Mouse (Mus musculus): ENCODE measurements around the gene Zic1.

Zic1 gene

GRCm38 (mm10) chr9:91353551-91354433 is 11.8 kb downstream of the Zic1 start:
- in situ Hi-C loops (cut with MboI, MseI): no loop called here

GRCm38 (mm10) chr9:91352786-91353185 is 12.8 kb downstream of the Zic1 start:
- in situ Hi-C loops (cut with MboI, MseI): no loop called here

- in situ Hi-C loops (cut with MboI, MseI): no loop called here
Measured at GRCm38 (mm10) chr9:91351961-91352411, 13.6 kb downstream of the Zic1 start.

- in situ Hi-C loops (cut with MboI, MseI): no loop called here
Measured at GRCm38 (mm10) chr9:91351361-91351760, 14.2 kb downstream of the Zic1 start.

GRCm38 (mm10) chr9:91350861-91351291 is 14.7 kb downstream of the Zic1 start:
- in situ Hi-C loops (cut with MboI, MseI): no loop called here

- in situ Hi-C loops (cut with MboI, MseI): no loop called here
Measured at GRCm38 (mm10) chr9:91350211-91350791, 15.3 kb downstream of the Zic1 start.

DNA sequence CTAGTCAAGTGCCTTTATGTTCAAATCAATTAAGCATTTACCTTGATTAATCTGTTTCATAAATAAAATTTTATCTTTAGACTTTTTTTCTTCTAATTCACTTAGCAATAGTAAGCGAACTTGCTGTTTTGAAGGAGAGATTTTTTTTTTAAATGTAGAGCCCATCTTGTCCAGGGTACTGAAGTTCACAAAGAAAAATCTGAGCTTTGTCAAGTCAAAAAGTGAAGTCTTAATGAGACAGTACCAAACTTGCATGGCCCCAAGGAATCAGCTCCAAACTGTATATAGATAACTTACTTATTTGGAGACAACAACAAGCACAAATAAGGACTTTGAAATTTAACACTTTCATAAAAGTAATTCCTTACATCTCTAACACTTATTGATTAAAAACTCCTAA is 16.9 kb downstream of the Zic1 start:
- in situ Hi-C loops (cut with MboI, MseI): no loop called here

- in situ Hi-C loops (cut with MboI, MseI): no loop called here
Measured at GRCm38 (mm10) chr9:91347591-91347990, 18.0 kb downstream of the Zic1 start.
